Mouse (Mus musculus) limb, embryonic 14.5 days (tissue): ENCODE data around the gene Elmo1. TPM values are rescaled to one million over a fixed set of nuclear protein-coding genes. Genes with fewer than 3 reads are reported as not detected.

Experiments used
- ATAC-seq: fragments of 200-750 bp; cut with Nextera tagmentation; 2 replicates; pipeline ENCODE4 v1.8.0; 2017; ENCODE audit warnings: low read depth, moderate number of reproducible peaks, moderate TSS enrichment; ENCODE audit not compliant: low FRiP score
- DNase-seq: peaks from one replicate; pipeline ENCODE4 v3.0.0-alpha.2; 2015; ENCODE audit warnings: low spot score
- H3K27ac ChIP-seq: fragments of 300-500 bp; sonication (generic); replicated peaks from 2 replicates; pipeline ENCODE4 v1.5.1; 2014; ENCODE audit warnings: low read depth, mild to moderate bottlenecking, low read length, moderate library complexity, mixed read lengths
- H3K27me3 ChIP-seq: fragments of 300-500 bp; sonication (generic); 2 replicates; pipeline ENCODE4 v1.6.1; 2014; ENCODE audit warnings: low read length, mixed read lengths; ENCODE audit not compliant: control insufficient read depth, insufficient read depth
- H3K36me3 ChIP-seq: fragments of 300-500 bp; sonication (generic); 2 replicates; pipeline ENCODE4 v1.6.1; 2014; ENCODE audit warnings: mild to moderate bottlenecking, low read length, moderate library complexity, mixed read lengths; ENCODE audit not compliant: control insufficient read depth, insufficient read depth
- H3K4me1 ChIP-seq: fragments of 300-500 bp; sonication (generic); 2 replicates; pipeline ENCODE4 v1.6.1; 2014; ENCODE audit warnings: antibody characterized with exemption, low read length, mixed read lengths; ENCODE audit not compliant: control insufficient read depth, insufficient read depth
- H3K4me2 ChIP-seq: fragments of 300-500 bp; sonication (generic); replicated peaks from 2 replicates; pipeline ENCODE4 v1.6.1; 2014; ENCODE audit warnings: low read depth, mild to moderate bottlenecking, low read length, moderate library complexity; ENCODE audit not compliant: severe bottlenecking
- H3K4me3 ChIP-seq: fragments of 300-500 bp; sonication (generic); replicated peaks from 2 replicates; pipeline ENCODE4 v1.5.1; 2014; ENCODE audit warnings: low read length
- H3K9ac ChIP-seq: fragments of 300-500 bp; sonication (generic); 2 replicates; pipeline ENCODE4 v1.6.1; 2014; ENCODE audit warnings: mild to moderate bottlenecking, low read depth, low read length, moderate library complexity; ENCODE audit not compliant: severe bottlenecking
- H3K9me3 ChIP-seq: fragments of 300-500 bp; sonication (generic); 2 replicates; pipeline ENCODE4 v1.6.1; 2016; ENCODE audit warnings: low read length; ENCODE audit not compliant: control insufficient read depth
- POLR2A ChIP-seq: fragments of 200-500 bp; IDR thresholded peaks from 2 replicates; pipeline ENCODE4 v1.8.0; 2012; ENCODE audit warnings: inconsistent platforms, mild to moderate bottlenecking, moderate library complexity, borderline replicate concordance; ENCODE audit not compliant: insufficient read depth, insufficient read length; ENCODE audit errors: extremely low read depth
- WGBS: fragments of 180-500 bp; shearing (Covaris S2); extraction: QIAGEN DNeasy Blood & Tissue Kit; methylation state at CpG from one replicate; pipeline ENCODE4 v1.1.7; 2014; 5-methylcytosine and 5-hydroxymethylcytosine counted together
- polyA plus RNA-seq, 2 experiments: library from polyadenylated mRNA; depleted of rRNA in 1 of 2; stranded (reverse) in 1 of 2; unstranded in 1 of 2; fragments of >200 nt; fragmentation: Nextera tagmentation in 1 of 2; extraction: Ambion mirVana in 1 of 2; gene quantifications; 2 replicates each; pipeline versions ENCODE4 v1.2.1 to v1.2.3; 2012 to 2014

Elmo1 gene
- polyA plus RNA-seq, 2 experiments: 12.8 TPM

DNA sequence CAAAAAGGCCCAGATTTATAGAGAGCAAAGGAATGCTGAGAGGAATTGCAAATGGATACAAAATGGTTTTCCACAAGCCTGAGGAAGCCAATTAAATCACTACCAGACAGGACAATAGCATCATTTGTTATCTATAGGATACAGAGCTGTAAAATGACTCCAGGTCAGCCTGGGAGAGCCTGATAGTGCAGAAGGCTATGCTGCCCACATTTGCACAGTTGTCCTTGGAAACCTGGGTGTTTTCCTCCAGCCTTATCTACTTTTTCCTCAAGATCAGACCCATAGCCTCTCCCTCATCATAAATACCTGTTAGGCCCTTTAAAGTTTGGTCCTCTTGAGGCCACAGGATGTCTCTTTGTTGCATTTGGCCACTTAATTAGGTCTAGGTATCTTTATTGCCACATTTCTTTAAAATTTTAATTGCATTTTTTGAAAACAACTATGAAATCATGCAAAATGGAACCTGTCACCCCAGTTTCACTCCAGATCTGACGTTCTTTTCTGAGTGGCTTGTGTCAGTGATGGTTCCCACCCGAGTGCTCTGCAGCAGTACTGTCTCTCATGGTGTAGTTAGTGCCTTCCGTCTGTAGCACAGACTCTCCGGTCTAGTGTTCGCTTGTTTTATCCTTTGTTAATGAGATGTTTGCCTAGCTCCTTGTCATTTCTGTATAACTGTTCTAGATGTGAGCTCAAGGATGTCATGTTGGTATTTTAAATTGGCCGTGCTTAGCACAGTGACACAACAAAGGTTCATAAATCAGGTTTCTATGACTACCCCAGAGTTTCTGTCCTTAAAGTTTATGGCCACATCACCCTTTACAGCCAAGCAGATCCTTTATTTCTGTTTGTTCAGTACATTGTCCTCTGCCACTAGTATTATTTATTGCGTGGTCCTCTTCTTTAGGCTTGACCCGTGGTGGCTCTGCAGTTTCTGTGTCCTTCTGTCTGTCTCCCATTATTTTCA is 167.4 kb downstream of the Elmo1 start:
- Histone ChIP-seq H3K27me3 (no peaks in the 10 kb centered on the region), H3K4me2 (no peak overlapping the region), H3K9ac (no peak overlapping the region), H3K36me3 (no peaks in the 10 kb centered on the region), H3K4me1 (no peaks in the 10 kb centered on the region), H3K4me3 (no peak overlapping the region), H3K9me3 (no peaks in the 10 kb centered on the region), H3K27ac (no peak overlapping the region)
- ATAC-seq: no peak
- no peak for DNase-seq
- 78% methylated on average over 8 of the region's 8 CpGs for WGBS
- no peak for TF ChIP-seq POLR2A

DNA sequence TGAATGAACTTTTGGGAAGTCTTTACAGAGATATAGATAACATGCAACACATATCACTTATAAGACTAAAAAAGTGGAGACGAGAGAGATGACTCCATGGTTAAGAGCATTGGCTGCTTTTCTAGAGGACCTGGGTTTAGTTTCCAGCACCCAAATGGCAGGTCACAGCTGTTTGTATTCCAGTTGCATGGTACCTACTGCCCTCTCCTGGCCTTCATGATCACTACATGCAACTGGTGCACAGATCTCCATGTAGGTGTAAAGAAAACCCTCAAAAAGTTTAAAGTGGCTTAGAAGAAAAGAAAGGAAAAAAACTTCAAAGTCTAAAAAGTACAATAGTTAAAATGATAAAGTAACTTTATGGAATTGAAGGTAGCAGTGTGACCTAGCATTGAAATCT is 172.8 kb downstream of the Elmo1 start:
- ATAC-seq (no peak), DNase-seq (no peak)
- H3K4me1 ChIP-seq: no peaks in the 10 kb centered on the region
- no peak overlapping the region for H3K9ac ChIP-seq
- no peaks in the 10 kb centered on the region for H3K36me3 ChIP-seq
- H3K4me3 ChIP-seq: no peak overlapping the region
- WGBS: 91% methylated on average over 1 of the region's 1 CpGs
- H3K27ac ChIP-seq: no peak overlapping the region
- H3K27me3 ChIP-seq: no peaks in the 10 kb centered on the region
- no peaks in the 10 kb centered on the region for H3K9me3 ChIP-seq
- no peak overlapping the region for H3K4me2 ChIP-seq
- no peak for TF ChIP-seq POLR2A

- no peaks in the 10 kb centered on the region for H3K4me1 ChIP-seq
- no peak overlapping the region for H3K27ac ChIP-seq
- DNase-seq: no peak
- no peak overlapping the region for H3K9ac ChIP-seq
- H3K9me3 ChIP-seq: no peaks in the 10 kb centered on the region
- no peak overlapping the region for H3K4me3 ChIP-seq
- no peak for TF ChIP-seq POLR2A
- no peak overlapping the region for H3K4me2 ChIP-seq
- ATAC-seq: no peak
- no peaks in the 10 kb centered on the region for H3K36me3 ChIP-seq
- WGBS: 65% methylated on average over 6 of the region's 6 CpGs
- H3K27me3 ChIP-seq: peaks cover 3% of the 10 kb centered on the region; the same call in 1 of the 2 replicates
Measured at GRCm38 (mm10) chr13:20270148-20270547, 179.8 kb downstream of the Elmo1 start.

- H3K9me3 ChIP-seq: no peaks in the 10 kb centered on the region
- WGBS: 48% methylated on average over 3 of the region's 3 CpGs
Measured at GRCm38 (mm10) chr13:20271799-20272198, 181.4 kb downstream of the Elmo1 start.

GRCm38 (mm10) chr13:20272562-20272961 is 182.2 kb downstream of the Elmo1 start:
- 45% methylated on average over 6 of the region's 6 CpGs for WGBS
- Histone ChIP-seq H3K36me3 (no peaks in the 10 kb centered on the region), H3K9me3 (no peaks in the 10 kb centered on the region), H3K27ac (no peak overlapping the region), H3K4me1 (no peaks in the 10 kb centered on the region), H3K4me2 (no peak overlapping the region), H3K27me3 (peaks cover 3% of the 10 kb centered on the region; the same call in 1 of the 2 replicates), H3K4me3 (no peak overlapping the region), H3K9ac (no peak overlapping the region)
- no peak for TF ChIP-seq POLR2A
- DNase-seq: peak; percentile 37
- ATAC-seq: peak; percentile 37; the same call in 1 of the 2 replicates

More at GRCm38 (mm10) chr13:20271799-20272198, 181.4 kb downstream of the Elmo1 start:
- Histone ChIP-seq H3K36me3 (no peaks in the 10 kb centered on the region), H3K4me2 (no peak overlapping the region), H3K27me3 (peaks cover 3% of the 10 kb centered on the region; the same call in 1 of the 2 replicates), H3K9ac (no peak overlapping the region), H3K4me3 (no peak overlapping the region), H3K27ac (no peak overlapping the region), H3K4me1 (no peaks in the 10 kb centered on the region)
- no peak for ATAC-seq
- DNase-seq: no peak
- TF ChIP-seq POLR2A: no peak
